In genomic region chr2:104847645-104848044, GRCm38 (mm10) we compare ENCODE assay signal across 8 mouse cellular contexts. TPM values are rescaled to one million over a fixed set of nuclear protein-coding genes. Genes with fewer than 3 reads are reported as not detected.
A peak's percentile ranks its signal among the peaks of the same experiment; 100 is the strongest.
DNase-seq lines count a peak whose midpoint lies in the region; ATAC-seq and TF ChIP-seq lines count a peak whose summit lies in the region.

No protein-coding gene starts in this region.

- no peak overlapping the region for H3K4me2 ChIP-seq in midbrain, postnatal 0 days (ENCODE audit: low read depth, low read length, poor library complexity, severe bottlenecking)

- 0 out of 2 replicates have a peak, but pooled peaks have one; percentile 24 for TF ChIP-seq CTCF in cortical plate, adult 2 months (IDR thresholded peaks at IDR 0.05; ENCODE audit: extremely low read depth, insufficient read depth, low read length)
- TF ChIP-seq CTCF in midbrain, postnatal 0 days (IDR thresholded peaks at IDR 0.05) = peak; percentile 69

- peak; percentile 34 to 40 for DNase-seq in cerebellum, postnatal 10 days
- DNase-seq in cerebellum, adult 11 months = no peak
- DNase-seq in lung, postnatal 36 days = peak; percentile 22
- DNase-seq in lung, adult 18-20 months = no peak
- DNase-seq in midbrain, postnatal 0 days (ENCODE audit: low spot score) = peak; percentile 59
- DNase-seq in layer of hippocampus, postnatal 36 days = no peak

- 0 out of 2 replicates have a peak, but pooled peaks cover 3% of the 10 kb centered on the region for H3K27me3 ChIP-seq in midbrain, postnatal 0 days (ENCODE audit: insufficient read depth, low read length)

- ATAC-seq in midbrain, postnatal 0 days (ENCODE audit: low FRiP score) = no peak
- ATAC-seq in erythroid progenitor cell, adult 5-6 weeks (replicated peaks; ENCODE audit: low FRiP score, poor library complexity, severe bottlenecking) = no peak

- no peaks in the 10 kb centered on the region for H3K9me3 ChIP-seq in midbrain, postnatal 0 days (ENCODE audit: low read length)

- H3K36me3 ChIP-seq in midbrain, postnatal 0 days (ENCODE audit: insufficient read depth, low read length) = no peaks in the 10 kb centered on the region

- WGBS in midbrain, postnatal 0 days = 47% methylated on average over 2 of the region's 2 CpGs

- TF ChIP-seq POLR2A in cortical plate, adult 2 months (IDR thresholded peaks at IDR 0.05; ENCODE audit: extremely low read depth, insufficient read depth, low read length) = no peak

- H3K9ac ChIP-seq in midbrain, postnatal 0 days (replicated peaks; ENCODE audit: low read length, poor library complexity, severe bottlenecking) = no peak overlapping the region

- H3K27ac ChIP-seq in cortical plate, adult 2 months (ENCODE audit: insufficient read depth, low read length) = no peak overlapping the region
- H3K27ac ChIP-seq in midbrain, postnatal 0 days (ENCODE audit: low read depth, low read length) = no peak overlapping the region

- H3K4me1 ChIP-seq in cortical plate, adult 2 months (ENCODE audit: control insufficient read depth, insufficient read depth, low read length) = no peaks in the 10 kb centered on the region
- no peaks in the 10 kb centered on the region for H3K4me1 ChIP-seq in midbrain, postnatal 0 days (ENCODE audit: insufficient read depth, low read length)

- H3K4me3 ChIP-seq in cortical plate, adult 2 months (ENCODE audit: insufficient read depth, low read length) = no peak overlapping the region
- H3K4me3 ChIP-seq in midbrain, postnatal 0 days (ENCODE audit: low read depth, low read length) = no peak overlapping the region

RNA-seq across cellular contexts. Expression of gene Prrg4, which starts 2.0 kb away (rescaled TPM):
- polyA plus RNA-seq in cortical plate, adult 2 months (2012; rRNA removed) = 0.17 and 0.23 TPM in 2 replicates
- total RNA-seq in midbrain, postnatal 0 days (2014; rRNA removed) = 1.5 and 3.9 TPM in 2 replicates
- 0.58 and 0.98 TPM in 2 replicates for polyA plus RNA-seq in midbrain, postnatal 0 days (2015; fragmentation: Nextera tagmentation; extraction: Ambion mirVana)
- total RNA-seq in layer of hippocampus, postnatal 36 days (2021) = under 1 TPM; 0.20 to 0.56 TPM
- total RNA-seq in erythroid progenitor cell, adult 5-6 weeks (2015; ENCODE audit: low replicate concordance) = 0.36 TPM in 1 of 2 replicates, not detected in the other
- 0.08 TPM in 1 of 2 replicates, not detected in the other for total RNA-seq in erythroid progenitor cell, adult 5-6 weeks (2017; ENCODE audit: low replicate concordance)

RNA-seq across cellular contexts. Expression of gene Ccdc73, which starts 20.0 kb away (rescaled TPM):
- polyA plus RNA-seq in cortical plate, adult 2 months (2012; rRNA removed) = 4.4 and 5.1 TPM in 2 replicates
- 0.71 TPM in 1 of 2 replicates, not detected in the other for total RNA-seq in midbrain, postnatal 0 days (2014; rRNA removed)
- polyA plus RNA-seq in midbrain, postnatal 0 days (2015; fragmentation: Nextera tagmentation; extraction: Ambion mirVana) = 4.5 and 4.9 TPM in 2 replicates
- total RNA-seq in layer of hippocampus, postnatal 36 days (2021) = 1 to 10 TPM; 1.5 to 2.1 TPM
- total RNA-seq in erythroid progenitor cell, adult 5-6 weeks (2015; ENCODE audit: low replicate concordance) = 21.0 TPM in 1 of 2 replicates, not detected in the other
- total RNA-seq in erythroid progenitor cell, adult 5-6 weeks (2017; ENCODE audit: low replicate concordance) = 1.3 and 10.3 TPM in 2 replicates

RNA-seq across cellular contexts. Expression of gene Qser1, which starts 31.1 kb away (rescaled TPM):
- 5.6 and 6.3 TPM in 2 replicates for polyA plus RNA-seq in cortical plate, adult 2 months (2012; rRNA removed)
- total RNA-seq in midbrain, postnatal 0 days (2014; rRNA removed) = 14.1 TPM in 2 replicates
- polyA plus RNA-seq in midbrain, postnatal 0 days (2015; fragmentation: Nextera tagmentation; extraction: Ambion mirVana) = 2.9 and 3.4 TPM in 2 replicates
- 10 to 100 TPM; 10.5 to 11.3 TPM for total RNA-seq in layer of hippocampus, postnatal 36 days (2021)
- total RNA-seq in erythroid progenitor cell, adult 5-6 weeks (2015; ENCODE audit: low replicate concordance) = 5.4 and 6.1 TPM in 2 replicates
- total RNA-seq in erythroid progenitor cell, adult 5-6 weeks (2017; ENCODE audit: low replicate concordance) = 0.61 and 0.77 TPM in 2 replicates

Comparison
In these comparisons a context has a peak if more than half of its experiments do, and no peak if none do; other contexts are left out.
1. DNase-seq: peak in cerebellum, postnatal 10 days (2 of 2), lung, postnatal 36 days (single experiment) and midbrain, postnatal 0 days (single experiment); none in cerebellum, adult 11 months (single experiment), lung, adult 18-20 months (0 of 2) and layer of hippocampus, postnatal 36 days (0 of 2).